Mouse (Mus musculus) lung, embryonic 16.5 days (tissue): ENCODE measurements around the gene Neurod2. TPM values are rescaled to one million over a fixed set of nuclear protein-coding genes. Genes with fewer than 3 reads are reported as not detected.

Experiments
- ATAC-seq: fragments of 200-750 bp; cut with Nextera tagmentation; 2 replicates; pipeline ENCODE4 v1.8.0; 2017; ENCODE audit warnings: low read depth, mild to moderate bottlenecking, moderate library complexity
- H3K27ac ChIP-seq: fragments of 300-500 bp; sonication (generic); 2 replicates; pipeline ENCODE4 v1.5.1; 2014; ENCODE audit warnings: mild to moderate bottlenecking, control low read depth, low read length
- H3K27me3 ChIP-seq: fragments of 300-500 bp; sonication (generic); 2 replicates; pipeline ENCODE4 v1.6.1; 2014; ENCODE audit warnings: low read depth, low read length, mixed read lengths; ENCODE audit not compliant: control insufficient read depth, insufficient read depth
- H3K36me3 ChIP-seq: fragments of 300-500 bp; sonication (generic); 2 replicates; pipeline ENCODE4 v1.6.1; 2014; ENCODE audit warnings: low read length; ENCODE audit not compliant: control insufficient read depth, insufficient read depth
- H3K4me1 ChIP-seq: fragments of 300-500 bp; sonication (generic); replicated peaks from 2 replicates; pipeline ENCODE4 v1.6.1; 2014; ENCODE audit warnings: low read length, mixed read lengths; ENCODE audit not compliant: control insufficient read depth, insufficient read depth
- H3K4me2 ChIP-seq: fragments of 300-500 bp; sonication (generic); 2 replicates; pipeline ENCODE4 v1.6.1; 2014; ENCODE audit warnings: low read depth, low read length, control low read depth
- H3K4me3 ChIP-seq: fragments of 300-500 bp; sonication (generic); 2 replicates; pipeline ENCODE4 v1.5.1; 2014; ENCODE audit warnings: mild to moderate bottlenecking, low read length, control low read depth
- H3K9ac ChIP-seq: fragments of 300-500 bp; sonication (generic); 2 replicates; pipeline ENCODE4 v1.6.1; 2014; ENCODE audit warnings: low read length, control low read depth
- H3K9me3 ChIP-seq: fragments of 300-500 bp; sonication (generic); 2 replicates; pipeline ENCODE4 v1.6.1; 2016; ENCODE audit warnings: low read length; ENCODE audit not compliant: control insufficient read depth
- WGBS: fragments of 180-500 bp; shearing (Covaris S2); extraction: QIAGEN DNeasy Blood & Tissue Kit; methylation state at CpG from one replicate; pipeline ENCODE4 v1.1.7; 2014; 5-methylcytosine and 5-hydroxymethylcytosine counted together
- polyA plus RNA-seq: library from polyadenylated mRNA; unstranded; fragments of >200 nt; fragmentation: Nextera tagmentation; extraction: Ambion mirVana; gene quantifications from 2 replicates; pipeline ENCODE4 v1.2.1, GENCODE M21; 2015

The Neurod2 gene
- polyA plus RNA-seq, 1 experiment from 2014 or later: not detected

DNA sequence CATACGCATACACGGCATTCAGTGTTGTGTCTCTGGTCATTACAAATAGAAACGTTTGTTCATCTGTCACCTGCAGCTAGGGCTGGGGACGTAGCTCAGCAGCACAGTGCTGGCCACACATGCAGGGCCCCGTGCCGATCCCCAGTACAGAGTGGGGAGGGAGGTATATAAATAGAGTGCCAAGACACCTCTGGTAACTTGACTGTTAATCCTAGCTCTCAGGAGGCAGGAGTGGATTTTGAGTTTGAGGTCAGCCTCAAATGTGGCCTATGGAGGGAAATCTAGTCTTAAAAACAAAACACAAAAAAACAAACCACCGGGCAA, 38.4 kb upstream of the Neurod2 start:
- Histone ChIP-seq H3K4me2 (no peak overlapping the region), H3K27me3 (no peaks in the 10 kb centered on the region), H3K36me3 (no peaks in the 10 kb centered on the region), H3K27ac (no peak overlapping the region), H3K4me1 (peaks cover 11% of the 10 kb centered on the region), H3K9ac (no peak overlapping the region), H3K4me3 (no peak overlapping the region), H3K9me3 (no peaks in the 10 kb centered on the region)
- no peak for ATAC-seq
- 70% methylated on average over 7 of the region's 7 CpGs for WGBS

GRCm38 (mm10) chr11:98367171-98367862, 37.9 kb upstream of the Neurod2 start:
- no peak overlapping the region for H3K4me3 ChIP-seq
- no peak overlapping the region for H3K27ac ChIP-seq
- H3K9ac ChIP-seq: no peak overlapping the region
- no peak overlapping the region for H3K4me2 ChIP-seq
- H3K27me3 ChIP-seq: no peaks in the 10 kb centered on the region
- H3K9me3 ChIP-seq: no peaks in the 10 kb centered on the region
- WGBS: 75% methylated on average over 10 of the region's 10 CpGs
- no peak for ATAC-seq
- H3K36me3 ChIP-seq: no peaks in the 10 kb centered on the region
- peaks cover 16% of the 10 kb centered on the region for H3K4me1 ChIP-seq

DNA sequence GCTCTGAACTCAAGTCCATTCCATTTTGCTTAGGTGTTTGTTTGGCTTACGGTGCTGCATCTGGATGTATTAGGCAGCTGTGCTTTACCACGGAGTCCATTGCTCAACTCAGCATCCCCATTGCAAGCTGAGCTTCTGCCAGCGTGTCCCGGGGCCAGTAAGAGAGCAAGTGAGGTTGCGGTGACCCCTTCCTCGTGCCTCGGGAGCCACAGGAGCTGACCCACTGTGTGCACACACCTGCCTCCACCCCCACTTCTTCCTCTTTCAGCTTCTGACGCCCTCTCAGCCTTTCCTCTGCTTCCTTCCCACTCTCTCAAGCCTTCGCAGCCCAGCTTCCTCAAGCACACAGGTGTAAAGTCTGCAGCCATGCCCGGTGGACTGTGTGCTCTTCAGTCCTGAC, 36.8 kb upstream of the Neurod2 start:
- WGBS: 62% methylated on average over 10 of the region's 10 CpGs
- no peak for ATAC-seq
- Histone ChIP-seq H3K4me2 (no peak overlapping the region), H3K9ac (no peak overlapping the region), H3K4me3 (no peak overlapping the region), H3K36me3 (no peaks in the 10 kb centered on the region), H3K27me3 (no peaks in the 10 kb centered on the region), H3K27ac (no peak overlapping the region), H3K9me3 (no peaks in the 10 kb centered on the region), H3K4me1 (peaks cover 16% of the 10 kb centered on the region)

DNA sequence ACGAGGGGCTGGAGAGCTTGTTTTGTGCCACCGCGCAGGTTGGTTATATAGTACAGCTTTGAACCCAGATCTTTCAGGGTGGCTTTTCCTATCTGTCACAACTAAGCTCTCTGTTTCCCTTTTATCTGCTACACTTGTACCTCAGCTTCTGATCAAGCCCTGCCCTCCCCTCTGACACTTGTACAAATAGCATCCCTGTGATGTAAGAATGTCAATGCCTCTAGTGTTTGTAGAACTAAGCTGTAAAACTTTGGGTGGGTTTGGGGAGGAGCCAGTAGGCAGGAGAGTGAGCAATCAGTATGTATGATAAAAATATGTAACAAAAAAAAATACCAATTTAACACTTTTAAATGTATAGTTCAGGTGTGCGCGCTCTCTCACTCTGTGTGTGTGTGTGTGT, 35.0 kb upstream of the Neurod2 start:
- H3K9me3 ChIP-seq: no peaks in the 10 kb centered on the region
- 71% methylated on average over 5 of the region's 5 CpGs for WGBS
- H3K27ac ChIP-seq: peak overlapping the region; percentile 89
- ATAC-seq: peak; percentile 37; the same call in 1 of the 2 replicates
- H3K4me3 ChIP-seq: no peak overlapping the region
- no peaks in the 10 kb centered on the region for H3K27me3 ChIP-seq
- no peaks in the 10 kb centered on the region for H3K36me3 ChIP-seq
- H3K9ac ChIP-seq: peak overlapping the region; percentile 23; the same call in 1 of the 2 replicates
- H3K4me1 ChIP-seq: peaks cover 24% of the 10 kb centered on the region
- peak overlapping the region; percentile 26 for H3K4me2 ChIP-seq

DNA sequence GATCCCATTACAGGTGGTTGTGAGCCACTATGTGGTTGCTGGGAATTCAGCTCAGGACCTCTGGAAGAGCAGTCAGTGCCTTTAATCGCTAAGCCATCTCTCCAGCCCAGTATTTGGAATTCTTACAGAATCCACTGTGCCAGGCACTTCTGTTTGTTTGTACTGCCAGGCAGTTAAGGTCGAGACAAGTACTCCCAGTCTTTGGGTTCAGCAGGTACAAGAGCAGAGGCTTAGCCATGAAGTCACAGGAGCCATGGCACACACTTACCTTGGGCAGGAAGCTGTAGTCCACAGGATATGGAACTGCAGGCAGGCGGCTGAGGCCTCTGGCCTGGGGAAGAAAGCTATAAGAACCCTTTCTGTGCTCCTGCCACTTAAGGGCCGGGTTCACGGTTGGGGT, 34.4 kb upstream of the Neurod2 start:
- peak overlapping the region; percentile 89 for H3K27ac ChIP-seq
- 57% methylated on average over 5 of the region's 5 CpGs for WGBS
- H3K4me3 ChIP-seq: no peak overlapping the region
- 0 out of 2 replicates have a peak overlapping the region, but pooled peaks have one; percentile 23 for H3K9ac ChIP-seq
- H3K4me1 ChIP-seq: peaks cover 30% of the 10 kb centered on the region
- no peaks in the 10 kb centered on the region for H3K9me3 ChIP-seq
- ATAC-seq: peak; percentile 80
- H3K27me3 ChIP-seq: no peaks in the 10 kb centered on the region
- peak overlapping the region; percentile 26 for H3K4me2 ChIP-seq
- H3K36me3 ChIP-seq: no peaks in the 10 kb centered on the region

- Histone ChIP-seq H3K27me3 (no peaks in the 10 kb centered on the region), H3K9me3 (no peaks in the 10 kb centered on the region)
These were observed 31.5 kb upstream of the Neurod2 start for GRCm38 (mm10) chr11:98360866-98361521.

DNA sequence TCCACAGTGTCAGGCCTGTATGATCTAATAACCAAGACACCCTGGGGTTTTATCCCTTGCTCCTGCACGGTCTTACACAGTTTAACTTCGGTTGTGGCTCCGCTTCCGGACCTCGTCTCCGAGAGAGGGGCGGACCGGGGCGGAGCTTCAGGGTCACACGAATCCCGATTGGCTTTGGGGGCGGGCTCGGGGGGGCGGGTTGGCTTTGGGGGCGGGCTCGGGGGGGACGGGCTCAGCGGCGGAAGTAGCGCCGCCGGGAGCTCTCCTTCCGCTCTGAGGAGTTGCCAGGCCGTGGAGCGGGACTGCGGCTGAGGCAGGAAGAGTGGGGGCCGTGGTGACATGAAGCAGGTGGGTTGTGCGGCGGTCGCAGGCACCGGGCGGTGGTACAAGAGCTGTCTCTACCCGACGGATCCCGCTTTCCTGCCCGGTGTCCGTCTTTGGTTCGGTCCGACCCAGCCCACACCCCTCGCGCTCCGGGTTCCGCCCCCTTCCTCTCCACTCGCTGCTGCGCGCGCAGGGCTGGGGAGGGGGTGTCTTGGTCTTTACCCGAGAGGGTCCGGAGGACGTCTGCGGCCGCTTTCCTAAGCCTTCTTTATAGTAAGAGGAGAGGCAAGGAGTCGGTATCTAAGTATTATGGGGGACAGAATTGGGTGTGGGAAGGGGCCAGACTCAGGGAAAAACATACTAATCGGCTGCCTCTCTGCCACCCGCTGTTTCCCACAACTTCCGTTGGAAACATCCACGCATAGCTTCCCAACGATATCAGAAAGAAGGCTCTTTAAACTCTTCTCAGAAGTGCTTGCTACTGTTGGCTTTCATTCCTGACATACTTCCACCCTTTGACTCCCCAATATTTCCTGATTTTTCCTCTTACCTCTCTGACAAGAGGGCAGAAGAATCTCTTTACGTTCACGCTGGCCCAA, 29.0 kb upstream of the Neurod2 start, which contains the start of gene Stard3:
Gene Stard3, plus strand, starts transcription at position 208 of the 923 bp plus-strand sequence.
- WGBS: under 1% methylated on average over 52 of the region's 60 CpGs
- Histone ChIP-seq H3K27me3 (peaks cover 3% of the 10 kb centered on the region; the same call in 1 of the 2 replicates), H3K27ac (peak within 1 kb of the TSS; percentile 94), H3K4me3 (peak within 1 kb of the TSS; percentile 79), H3K36me3 (no peaks in the 10 kb centered on the region), H3K4me1 (peaks cover 49% of the 10 kb centered on the region), H3K4me2 (peak within 1 kb of the TSS; percentile 88), H3K9me3 (no peaks in the 10 kb centered on the region), H3K9ac (peak within 1 kb of the TSS; percentile 86)
- peak; percentile 91 for ATAC-seq

More at GRCm38 (mm10) chr11:98360866-98361521, 31.5 kb upstream of the Neurod2 start:
- H3K9ac ChIP-seq: no peak overlapping the region
- no peak overlapping the region for H3K4me3 ChIP-seq
- no peak overlapping the region for H3K27ac ChIP-seq
- ATAC-seq: no peak
- H3K36me3 ChIP-seq: no peaks in the 10 kb centered on the region
- H3K4me1 ChIP-seq: peaks cover 49% of the 10 kb centered on the region
- H3K4me2 ChIP-seq: no peak overlapping the region
- WGBS: 75% methylated on average over 9 of the region's 9 CpGs

GRCm38 (mm10) chr11:98357396-98358160, 28.1 kb upstream of the Neurod2 start:
- H3K9me3 ChIP-seq: no peaks in the 10 kb centered on the region
- 4% methylated on average over 13 of the region's 13 CpGs for WGBS
- peak overlapping the region; percentile 94 for H3K27ac ChIP-seq
- peak overlapping the region; percentile 66 for H3K9ac ChIP-seq
- ATAC-seq: peak; percentile 39
- H3K36me3 ChIP-seq: no peaks in the 10 kb centered on the region
- H3K4me1 ChIP-seq: peaks cover 42% of the 10 kb centered on the region
- H3K4me3 ChIP-seq: peak overlapping the region; percentile 79
- peaks cover 3% of the 10 kb centered on the region; the same call in 1 of the 2 replicates for H3K27me3 ChIP-seq
- H3K4me2 ChIP-seq: peak overlapping the region; percentile 77
